Mouse (Mus musculus): ENCODE measurements at regions not wholly inside any gene's neighbourhood (a gene's known extent, or its start where the extent isn't known, plus 50 kb on each side); places are given as distances from the start of the nearest gene placed in this dataset.

DNA sequence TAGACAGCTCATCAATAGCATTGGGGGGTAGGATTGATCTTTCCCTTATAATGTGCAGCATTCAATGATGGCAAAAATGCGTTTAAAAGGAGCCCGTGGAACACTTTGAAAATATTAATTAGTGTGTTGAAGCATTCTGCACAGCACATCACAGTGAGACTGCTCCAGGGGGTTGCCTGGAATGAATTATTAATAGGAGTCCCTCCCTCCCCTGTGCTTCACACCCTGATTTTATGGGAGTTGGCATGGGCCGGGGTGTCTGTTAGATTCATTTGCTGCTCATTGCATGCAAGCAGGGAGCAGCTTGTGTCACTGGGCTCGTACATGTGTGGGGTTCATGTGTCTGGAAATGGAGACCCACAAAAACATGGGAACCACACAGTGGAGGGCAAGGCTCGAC, 127.9 kb upstream of the Mki67 start:
- H3K79me2 ChIP-seq (ENCODE audit: control insufficient read depth, insufficient read depth, low read length, poor library complexity): no peaks in the 10 kb centered on the region
- H3K4me1 ChIP-seq (ENCODE audit: control insufficient read depth in 1 of 2, insufficient read depth in 2 of 2, low read length in 2 of 2): no peaks in the 10 kb centered on the region
- H3K36me3 ChIP-seq (ENCODE audit: control insufficient read depth in 1 of 2, insufficient read depth in 2 of 2, low read length in 2 of 2): no peaks in the 10 kb centered on the region
- H3K27me3 ChIP-seq (ENCODE audit: control insufficient read depth in 1 of 2, insufficient read depth in 2 of 2, low read length in 2 of 2): no peaks in the 10 kb centered on the region
- no peak overlapping the region for H3K4me3 ChIP-seq (ENCODE audit: control insufficient read depth in 1 of 2, insufficient read depth in 1 of 2, low read depth in 2 of 2, low read length in 2 of 2)
- H3K9ac ChIP-seq (ENCODE audit: control insufficient read depth, low read depth, low read length, poor library complexity, severe bottlenecking): no peak overlapping the region
- TF ChIP-seq TBP (IDR thresholded peaks at IDR 0.05; ENCODE audit: low read depth, low read length) (no peak), BHLHE40 (IDR thresholded peaks at IDR 0.05; ENCODE audit: borderline replicate concordance, low read depth, low read length) (no peak), POLR2A (IDR thresholded peaks at IDR 0.05; ENCODE audit: control insufficient read depth in 1 of 2, insufficient read depth in 1 of 2, low read depth in 1 of 2, low read length in 2 of 2, poor library complexity in 1 of 2) (no peak), NELFE (IDR thresholded peaks at IDR 0.05; ENCODE audit: low read depth, low read length) (no peak), UBTF (IDR thresholded peaks at IDR 0.05; ENCODE audit: borderline replicate concordance, insufficient read depth, low read depth, low read length) (no peak), ZC3H11A (IDR thresholded peaks at IDR 0.05; ENCODE audit: low read depth, low read length) (no peak), JUND (IDR thresholded peaks at IDR 0.05; ENCODE audit: low read depth, low read length) (no peak), KAT2A (conservative IDR thresholded peaks at IDR 0.05; ENCODE audit: low read depth, low read length) (no peak), USF1 (IDR thresholded peaks at IDR 0.05; ENCODE audit: low read depth, low read length) (no peak), POLR2AphosphoS5 (IDR thresholded peaks at IDR 0.05; ENCODE audit: borderline replicate concordance, low read depth, low read length) (no peak), ZNF384 (IDR thresholded peaks at IDR 0.05; ENCODE audit: low read depth, low read length) (no peak), GABPA (IDR thresholded peaks at IDR 0.05; ENCODE audit: low read depth, low read length) (no peak)
- no peak overlapping the region for H3K27ac ChIP-seq (ENCODE audit: control insufficient read depth, low read depth, low read length)
- DNase-seq (ENCODE audit: low read depth, low spot score): no peak
- no peaks in the 10 kb centered on the region for H3K9me3 ChIP-seq (replicated peaks; ENCODE audit: insufficient read depth, low read length)

GRCm38 (mm10) chr7:135847304-135847703, 131.1 kb upstream of the Mki67 start:
- no peak for TF ChIP-seq MYC (IDR thresholded peaks at IDR 0.05; ENCODE audit: low read depth, low read length)
- no peak for TF ChIP-seq POLR2A (IDR thresholded peaks at IDR 0.05; ENCODE audit: control insufficient read depth in 1 of 2, insufficient read depth in 1 of 2, low read depth in 1 of 2, low read length in 2 of 2, poor library complexity in 1 of 2)
- no peak for TF ChIP-seq JUND (IDR thresholded peaks at IDR 0.05; ENCODE audit: low read depth, low read length)
- TF ChIP-seq POLR2AphosphoS5 (IDR thresholded peaks at IDR 0.05; ENCODE audit: borderline replicate concordance, low read depth, low read length): no peak
- TF ChIP-seq TBP (IDR thresholded peaks at IDR 0.05; ENCODE audit: low read depth, low read length): no peak
- TF ChIP-seq CHD1 (IDR thresholded peaks at IDR 0.05; ENCODE audit: low read depth, low read length): no peak
- TF ChIP-seq GABPA (IDR thresholded peaks at IDR 0.05; ENCODE audit: low read depth, low read length): no peak
- TF ChIP-seq ZKSCAN1 (IDR thresholded peaks at IDR 0.05; ENCODE audit: low read depth, low read length): no peak
- no peak for TF ChIP-seq UBTF (IDR thresholded peaks at IDR 0.05; ENCODE audit: borderline replicate concordance, insufficient read depth, low read depth, low read length)
- no peak for TF ChIP-seq ZMIZ1 (IDR thresholded peaks at IDR 0.05; ENCODE audit: low read depth, low read length)
- TF ChIP-seq CHD2 (IDR thresholded peaks at IDR 0.05; ENCODE audit: low read length): no peak
- no peak for TF ChIP-seq ELF1 (IDR thresholded peaks at IDR 0.05; ENCODE audit: low read depth, low read length)
- TF ChIP-seq ZNF384 (IDR thresholded peaks at IDR 0.05; ENCODE audit: low read depth, low read length): no peak
- TF ChIP-seq MAFK (IDR thresholded peaks at IDR 0.05; ENCODE audit: borderline replicate concordance, low read depth, low read length): no peak
- TF ChIP-seq TAL1 (IDR thresholded peaks at IDR 0.05; ENCODE audit: low read length): no peak
- no peak for TF ChIP-seq RAD21 (IDR thresholded peaks at IDR 0.05; ENCODE audit: low read depth, low read length)
- TF ChIP-seq MAZ (IDR thresholded peaks at IDR 0.05; ENCODE audit: low read depth, low read length): no peak
- TF ChIP-seq ZC3H11A (IDR thresholded peaks at IDR 0.05; ENCODE audit: low read depth, low read length): no peak

More at GRCm38 (mm10) chr7:135847304-135847703, 131.1 kb upstream of the Mki67 start:
- Histone ChIP-seq H3K4me1 (ENCODE audit: control insufficient read depth in 1 of 2, insufficient read depth in 2 of 2, low read length in 2 of 2) (no peaks in the 10 kb centered on the region), H3K79me2 (ENCODE audit: control insufficient read depth, insufficient read depth, low read length, poor library complexity) (no peaks in the 10 kb centered on the region), H3K9me3 (replicated peaks; ENCODE audit: insufficient read depth, low read length) (no peaks in the 10 kb centered on the region), H3K4me3 (ENCODE audit: control insufficient read depth in 1 of 2, insufficient read depth in 1 of 2, low read depth in 2 of 2, low read length in 2 of 2) (no peak overlapping the region), H3K27me3 (ENCODE audit: control insufficient read depth in 1 of 2, insufficient read depth in 2 of 2, low read length in 2 of 2) (no peaks in the 10 kb centered on the region), H3K9ac (ENCODE audit: control insufficient read depth, low read depth, low read length, poor library complexity, severe bottlenecking) (no peak overlapping the region), H3K36me3 (ENCODE audit: control insufficient read depth in 1 of 2, insufficient read depth in 2 of 2, low read length in 2 of 2) (no peaks in the 10 kb centered on the region), H3K27ac (ENCODE audit: control insufficient read depth, low read depth, low read length) (no peak overlapping the region)
- no peak for DNase-seq (ENCODE audit: low read depth, low spot score)

All from MEL (cell line).